Mouse (Mus musculus): ENCODE data around the gene Nt5c2.

- no peak for TF ChIP-seq CTCF (IDR thresholded peaks at IDR 0.05; ENCODE audit: borderline replicate concordance, insufficient read depth, low read length)
- TF ChIP-seq POLR2A (IDR thresholded peaks at IDR 0.05; ENCODE audit: low read depth, low read length) = no peak
These were observed 42.7 kb upstream of the Nt5c2 start for GRCm38 (mm10) chr19:47057684-47058083.
